Mouse (Mus musculus): ENCODE measurements at regions not wholly inside any gene's neighbourhood (a gene's known extent, or its start where the extent isn't known, plus 50 kb on each side); places are given as distances from the start of the nearest gene placed in this dataset.

GRCm38 (mm10) chr16:93365236-93365951 lies 238.5 kb downstream of the Setd4 start:
- no peak for ATAC-seq (ENCODE audit: extremely low read depth, insufficient number of reproducible peaks, low FRiP score, poor library complexity, severe bottlenecking)
- H3K9me3 ChIP-seq (replicated peaks), result no peaks in the 10 kb centered on the region
- H3K36me3 ChIP-seq (replicated peaks), result no peaks in the 10 kb centered on the region
- DNase-seq (ENCODE audit: low spot score), result no peak
- peaks cover 56% of the 10 kb centered on the region for H3K27me3 ChIP-seq (ENCODE audit: insufficient read depth, low read length)
- TF ChIP-seq GATA1 (IDR thresholded peaks at IDR 0.05; ENCODE audit: borderline replicate concordance, low read length) (no peak), POLR2AphosphoS5 (IDR thresholded peaks at IDR 0.05; ENCODE audit: insufficient replicate concordance, low read depth, low read length) (no peak), TAL1 (conservative IDR thresholded peaks at IDR 0.05; ENCODE audit: low read depth, low read length) (no peak), GATA2 (IDR thresholded peaks at IDR 0.05; ENCODE audit: borderline replicate concordance, low read depth, low read length) (no peak), CTCF (IDR thresholded peaks at IDR 0.05; ENCODE audit: low read depth, low read length) (no peak)
- H3K4me3 ChIP-seq (ENCODE audit: low read depth, low read length), result no peak overlapping the region
- no peaks in the 10 kb centered on the region for H3K4me1 ChIP-seq (ENCODE audit: insufficient read depth, low read depth, low read length)

- H3K4me1 ChIP-seq (ENCODE audit: insufficient read depth, low read depth, low read length), result no peaks in the 10 kb centered on the region
- TF ChIP-seq CTCF (IDR thresholded peaks at IDR 0.05; ENCODE audit: low read depth, low read length) (no peak), POLR2AphosphoS5 (IDR thresholded peaks at IDR 0.05; ENCODE audit: insufficient replicate concordance, low read depth, low read length) (no peak), GATA1 (IDR thresholded peaks at IDR 0.05; ENCODE audit: borderline replicate concordance, low read length) (no peak), GATA2 (IDR thresholded peaks at IDR 0.05; ENCODE audit: borderline replicate concordance, low read depth, low read length) (no peak)
- H3K36me3 ChIP-seq (replicated peaks), result no peaks in the 10 kb centered on the region
- H3K27me3 ChIP-seq (ENCODE audit: insufficient read depth, low read length), result peaks cover 41% of the 10 kb centered on the region
- no peaks in the 10 kb centered on the region for H3K9me3 ChIP-seq (replicated peaks)
- DNase-seq (ENCODE audit: low spot score) (no peak), ATAC-seq (ENCODE audit: extremely low read depth, insufficient number of reproducible peaks, low FRiP score, poor library complexity, severe bottlenecking) (no peak)
- H3K4me3 ChIP-seq (ENCODE audit: low read depth, low read length), result no peak overlapping the region
Observed at GRCm38 (mm10) chr16:93359772-93360171, 244.1 kb downstream of the Setd4 start.

- Histone ChIP-seq H3K4me1 (ENCODE audit: insufficient read depth, low read depth, low read length) (no peaks in the 10 kb centered on the region), H3K4me3 (ENCODE audit: low read depth, low read length) (no peak overlapping the region), H3K27me3 (ENCODE audit: insufficient read depth, low read length) (peaks cover 40% of the 10 kb centered on the region), H3K9me3 (replicated peaks) (no peaks in the 10 kb centered on the region), H3K36me3 (replicated peaks) (no peaks in the 10 kb centered on the region)
- TF ChIP-seq GATA1 (IDR thresholded peaks at IDR 0.05; ENCODE audit: borderline replicate concordance, low read length), result no peak
- no peak for ATAC-seq (ENCODE audit: extremely low read depth, insufficient number of reproducible peaks, low FRiP score, poor library complexity, severe bottlenecking)
- no peak for DNase-seq (ENCODE audit: low spot score)
Observed at GRCm38 (mm10) chr16:93358613-93359012, 245.2 kb downstream of the Setd4 start.

GRCm38 (mm10) chr16:93358166-93358565 lies 245.7 kb downstream of the Setd4 start:
- H3K4me1 ChIP-seq (ENCODE audit: insufficient read depth, low read depth, low read length), result no peaks in the 10 kb centered on the region
- no peak for ATAC-seq (ENCODE audit: extremely low read depth, insufficient number of reproducible peaks, low FRiP score, poor library complexity, severe bottlenecking)

GRCm38 (mm10) chr16:93355204-93355899 lies 248.5 kb downstream of the Setd4 start:
- ATAC-seq (ENCODE audit: extremely low read depth, insufficient number of reproducible peaks, low FRiP score, poor library complexity, severe bottlenecking), result no peak
- peaks cover 40% of the 10 kb centered on the region for H3K27me3 ChIP-seq (ENCODE audit: insufficient read depth, low read length)
- no peak for DNase-seq (ENCODE audit: low spot score)
- TF ChIP-seq POLR2AphosphoS5 (IDR thresholded peaks at IDR 0.05; ENCODE audit: insufficient replicate concordance, low read depth, low read length) (no peak), TAL1 (conservative IDR thresholded peaks at IDR 0.05; ENCODE audit: low read depth, low read length) (no peak), GATA1 (IDR thresholded peaks at IDR 0.05; ENCODE audit: borderline replicate concordance, low read length) (no peak), GATA2 (IDR thresholded peaks at IDR 0.05; ENCODE audit: borderline replicate concordance, low read depth, low read length) (no peak), CTCF (IDR thresholded peaks at IDR 0.05; ENCODE audit: low read depth, low read length) (no peak)
- H3K36me3 ChIP-seq (replicated peaks), result no peaks in the 10 kb centered on the region
- no peaks in the 10 kb centered on the region for H3K4me1 ChIP-seq (ENCODE audit: insufficient read depth, low read depth, low read length)
- H3K9me3 ChIP-seq (replicated peaks), result no peaks in the 10 kb centered on the region
- H3K4me3 ChIP-seq (ENCODE audit: low read depth, low read length), result no peak overlapping the region

More at GRCm38 (mm10) chr16:93358166-93358565, 245.7 kb downstream of the Setd4 start:
- no peaks in the 10 kb centered on the region for H3K36me3 ChIP-seq (replicated peaks)
- TF ChIP-seq GATA1 (IDR thresholded peaks at IDR 0.05; ENCODE audit: borderline replicate concordance, low read length) (no peak), GATA2 (IDR thresholded peaks at IDR 0.05; ENCODE audit: borderline replicate concordance, low read depth, low read length) (no peak), TAL1 (conservative IDR thresholded peaks at IDR 0.05; ENCODE audit: low read depth, low read length) (no peak), POLR2AphosphoS5 (IDR thresholded peaks at IDR 0.05; ENCODE audit: insufficient replicate concordance, low read depth, low read length) (no peak), CTCF (IDR thresholded peaks at IDR 0.05; ENCODE audit: low read depth, low read length) (no peak)
- H3K9me3 ChIP-seq (replicated peaks), result no peaks in the 10 kb centered on the region
- H3K4me3 ChIP-seq (ENCODE audit: low read depth, low read length), result no peak overlapping the region
- no peak for DNase-seq (ENCODE audit: low spot score)
- H3K27me3 ChIP-seq (ENCODE audit: insufficient read depth, low read length), result peaks cover 41% of the 10 kb centered on the region

- Histone ChIP-seq H3K4me1 (ENCODE audit: insufficient read depth, low read depth, low read length) (no peaks in the 10 kb centered on the region), H3K27me3 (ENCODE audit: insufficient read depth, low read length) (peaks cover 39% of the 10 kb centered on the region), H3K9me3 (replicated peaks) (no peaks in the 10 kb centered on the region), H3K36me3 (replicated peaks) (no peaks in the 10 kb centered on the region), H3K4me3 (ENCODE audit: low read depth, low read length) (no peak overlapping the region)
- no peak for ATAC-seq (ENCODE audit: extremely low read depth, insufficient number of reproducible peaks, low FRiP score, poor library complexity, severe bottlenecking)
- no peak for DNase-seq (ENCODE audit: low spot score)
- TF ChIP-seq TAL1 (conservative IDR thresholded peaks at IDR 0.05; ENCODE audit: low read depth, low read length), result no peak
- no peak for TF ChIP-seq CTCF (IDR thresholded peaks at IDR 0.05; ENCODE audit: low read depth, low read length)
- no peak for TF ChIP-seq POLR2AphosphoS5 (IDR thresholded peaks at IDR 0.05; ENCODE audit: insufficient replicate concordance, low read depth, low read length)
Observed at GRCm38 (mm10) chr16:93353971-93354370, 249.9 kb downstream of the Setd4 start.
